31 mouse cellular contexts compared by ENCODE assay signal in the genomic region with DNA sequence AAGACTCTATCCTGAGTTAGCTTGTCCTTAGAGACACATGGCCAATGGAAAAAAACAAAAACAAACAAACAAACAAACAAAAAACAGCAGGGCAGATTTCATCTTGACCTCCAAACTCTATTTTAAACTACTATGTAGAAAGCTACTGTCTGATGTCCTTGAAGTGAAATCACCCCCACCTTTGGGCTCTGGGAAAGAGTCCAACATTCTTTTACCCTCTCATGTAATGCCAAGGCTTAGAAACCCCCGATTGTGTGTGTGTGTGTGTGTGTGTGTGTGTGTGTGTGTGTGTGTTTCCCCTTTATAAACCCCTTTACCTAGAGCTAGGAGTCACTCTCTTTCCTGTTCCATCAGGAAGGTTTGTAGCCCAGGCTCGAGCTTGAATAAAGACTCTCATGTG. TPM values are rescaled to one million over a fixed set of nuclear protein-coding genes. Genes with fewer than 3 reads are reported as not detected.
DNase-seq lines count a peak whose midpoint lies in the region; ATAC-seq lines count a peak whose summit lies in the region.
"Had no signal": no experiment of that assay in that cellular context is flagged by ENCODE, and none has a peak within 500 bp of the region (broad histone marks: within the 10 kb centered on the region; RNA-seq: fewer than 3 reads in every experiment).

No protein-coding gene starts in this region.

- no peaks in the 10 kb centered on the region for H3K9me3 ChIP-seq in heart, embryonic 12.5 days (replicated peaks)
- no peaks in the 10 kb centered on the region for H3K9me3 ChIP-seq in lung, embryonic 16.5 days (ENCODE audit: control insufficient read depth, low read length)
- H3K9me3 ChIP-seq: forebrain, embryonic 15.5 days; hindbrain, embryonic 12.5 days; midbrain, embryonic 13.5 days had no signal

- H3K4me1 ChIP-seq in heart, embryonic 12.5 days (replicated peaks), result peaks cover 12% of the 10 kb centered on the region
- no peaks in the 10 kb centered on the region for H3K4me1 ChIP-seq in lung, embryonic 16.5 days (replicated peaks; ENCODE audit: control insufficient read depth, insufficient read depth, low read length)
- H3K4me1 ChIP-seq: forebrain, embryonic 15.5 days; hindbrain, embryonic 12.5 days; midbrain, embryonic 13.5 days had no signal

- no peak overlapping the region for H3K4me3 ChIP-seq in heart, embryonic 12.5 days
- H3K4me3 ChIP-seq in lung, embryonic 16.5 days (ENCODE audit: low read length), result no peak overlapping the region
- H3K4me3 ChIP-seq: forebrain, embryonic 15.5 days; hindbrain, embryonic 12.5 days; midbrain, embryonic 13.5 days had no signal

- H3K36me3 ChIP-seq in heart, embryonic 12.5 days, result no peaks in the 10 kb centered on the region
- no peaks in the 10 kb centered on the region for H3K36me3 ChIP-seq in lung, embryonic 16.5 days (ENCODE audit: control insufficient read depth, insufficient read depth, low read length)
- H3K36me3 ChIP-seq: forebrain, embryonic 15.5 days; hindbrain, embryonic 12.5 days; midbrain, embryonic 13.5 days had no signal

- no peak overlapping the region for H3K27ac ChIP-seq in heart, embryonic 12.5 days (ENCODE audit: poor library complexity, severe bottlenecking)
- H3K27ac ChIP-seq in lung, embryonic 16.5 days (ENCODE audit: low read length), result no peak overlapping the region
- H3K27ac ChIP-seq: forebrain, embryonic 15.5 days; hindbrain, embryonic 12.5 days; kidney, postnatal 0 days; midbrain, embryonic 13.5 days had no signal

- peaks cover 7% of the 10 kb centered on the region; the same call in 1 of the 2 replicates for H3K27me3 ChIP-seq in heart, embryonic 12.5 days (replicated peaks)
- H3K27me3 ChIP-seq in lung, embryonic 16.5 days (ENCODE audit: control insufficient read depth, insufficient read depth, low read depth, low read length), result no peaks in the 10 kb centered on the region
- H3K27me3 ChIP-seq: forebrain, embryonic 15.5 days; hindbrain, embryonic 12.5 days; midbrain, embryonic 13.5 days had no signal

- no peak overlapping the region for H3K4me2 ChIP-seq in heart, embryonic 12.5 days
- no peak overlapping the region for H3K4me2 ChIP-seq in lung, embryonic 16.5 days (ENCODE audit: low read depth, low read length)
- H3K4me2 ChIP-seq: forebrain, embryonic 15.5 days; hindbrain, embryonic 12.5 days; midbrain, embryonic 13.5 days had no signal

- WGBS in heart, embryonic 12.5 days, result 34% methylated on average over 2 of the region's 2 CpGs
- 27% methylated on average over 2 of the region's 2 CpGs for WGBS in lung, embryonic 16.5 days

- intact Hi-C loops in heart, postnatal 10 days (cut with DNase I), result no loop called here

- H3K9ac ChIP-seq in heart, embryonic 12.5 days, result no peak overlapping the region
- no peak overlapping the region for H3K9ac ChIP-seq in lung, embryonic 16.5 days (ENCODE audit: low read length)
- H3K9ac ChIP-seq: forebrain, embryonic 15.5 days; hindbrain, embryonic 12.5 days; midbrain, embryonic 13.5 days had no signal

- peak; percentile 3 for DNase-seq in heart, adult 8-10 months (ENCODE audit: low spot score)
- peak; percentile 36 to 59 for DNase-seq in heart, postnatal 10 days
- no peak for DNase-seq in heart, adult 18-20 months
- DNase-seq in lung, postnatal 36 days, result no peak
- DNase-seq in frontal cortex, adult 2 months (ENCODE audit: extremely low spot score in 1 of 2, low spot score in 1 of 2), result no peak
- DNase-seq: cerebellum, adult 9-10 months; gastrocnemius, postnatal 10 days; kidney, adult 11 months; layer of hippocampus, postnatal 36 days; lung, postnatal 14 days; thymus, adult 18-20 months; thymus, postnatal 36 days had no signal

- no peak for ATAC-seq in heart, embryonic 12.5 days (ENCODE audit: insufficient number of reproducible peaks, low FRiP score)
- ATAC-seq in lung, embryonic 16.5 days (ENCODE audit: low read depth), result 0 out of 2 replicates have a peak, but pooled peaks have one; percentile 28
- ATAC-seq: activated CD4-positive, CD25-positive, alpha-beta regulatory T cell, adult 4 months; forebrain, embryonic 15.5 days; midbrain, embryonic 13.5 days had no signal

RNA-seq across cellular contexts. Expression of a gene that starts 4.7 kb away (rescaled TPM):
- total RNA-seq in heart, adult 8-10 months (2022), result not detected
- polyA plus RNA-seq in heart, embryonic 12.5 days (2016; fragmentation: Nextera tagmentation; extraction: Ambion mirVana), result not detected in 2 replicates
- not detected for total RNA-seq in heart, postnatal 10 days (2021)
- not detected for total RNA-seq in heart, adult 18-20 months (2021)
- not detected in 2 replicates for polyA plus RNA-seq in lung, embryonic 16.5 days (2015; fragmentation: Nextera tagmentation; extraction: Ambion mirVana)
- 0.76 TPM in 1 of 2 replicates, not detected in the other for polyA plus RNA-seq in frontal cortex, adult 2 months (2012; rRNA removed)
- total RNA-seq: gastrocnemius, postnatal 10 days; granulocyte monocyte progenitor cell, adult 5-6 weeks; layer of hippocampus, adult 8-10 months; layer of hippocampus, postnatal 36 days; left cerebral cortex, postnatal 10 days; liver, adult 2 months; megakaryocyte, adult 5-6 weeks; MEL had no signal
- polyA plus RNA-seq: activated CD4-positive, CD25-positive, alpha-beta regulatory T cell, adult 4 months; forebrain, embryonic 15.5 days; hindbrain, embryonic 12.5 days; kidney, postnatal 0 days; limb, embryonic 11.5 days; liver, adult 2 months; liver, embryonic 16.5 days; midbrain, embryonic 13.5 days; neural tube, embryonic 11.5 days; small intestine, adult 2 months; stomach, embryonic 16.5 days had no signal

RNA-seq across cellular contexts. Expression of a gene that starts 9.0 kb away (rescaled TPM):
- not detected for total RNA-seq in heart, adult 8-10 months (2022)
- not detected in 2 replicates for polyA plus RNA-seq in heart, embryonic 12.5 days (2016; fragmentation: Nextera tagmentation; extraction: Ambion mirVana)
- not detected for total RNA-seq in heart, postnatal 10 days (2021)
- total RNA-seq in heart, adult 18-20 months (2021), result not detected
- not detected in 2 replicates for polyA plus RNA-seq in lung, embryonic 16.5 days (2015; fragmentation: Nextera tagmentation; extraction: Ambion mirVana)
- polyA plus RNA-seq in frontal cortex, adult 2 months (2012; rRNA removed), result not detected in 2 replicates
- total RNA-seq: gastrocnemius, postnatal 10 days; granulocyte monocyte progenitor cell, adult 5-6 weeks; layer of hippocampus, adult 8-10 months; layer of hippocampus, postnatal 36 days; left cerebral cortex, postnatal 10 days; liver, adult 2 months; megakaryocyte, adult 5-6 weeks; MEL had no signal
- polyA plus RNA-seq: activated CD4-positive, CD25-positive, alpha-beta regulatory T cell, adult 4 months; C2C12; forebrain, embryonic 15.5 days; hindbrain, embryonic 12.5 days; kidney, postnatal 0 days; limb, embryonic 11.5 days; liver, adult 2 months; liver, embryonic 16.5 days; midbrain, embryonic 13.5 days; neural tube, embryonic 11.5 days; small intestine, adult 2 months; stomach, embryonic 16.5 days had no signal

RNA-seq across cellular contexts. Expression of a gene that starts 18.3 kb away (rescaled TPM):
- total RNA-seq in heart, adult 8-10 months (2022), result not detected
- not detected in 2 replicates for polyA plus RNA-seq in heart, embryonic 12.5 days (2016; fragmentation: Nextera tagmentation; extraction: Ambion mirVana)
- not detected for total RNA-seq in heart, postnatal 10 days (2021)
- not detected for total RNA-seq in heart, adult 18-20 months (2021)
- polyA plus RNA-seq in lung, embryonic 16.5 days (2015; fragmentation: Nextera tagmentation; extraction: Ambion mirVana), result not detected in 2 replicates
- polyA plus RNA-seq in frontal cortex, adult 2 months (2012; rRNA removed), result not detected in 2 replicates
- total RNA-seq: gastrocnemius, postnatal 10 days; granulocyte monocyte progenitor cell, adult 5-6 weeks; layer of hippocampus, adult 8-10 months; layer of hippocampus, postnatal 36 days; left cerebral cortex, postnatal 10 days; liver, adult 2 months; megakaryocyte, adult 5-6 weeks; MEL had no signal
- polyA plus RNA-seq: activated CD4-positive, CD25-positive, alpha-beta regulatory T cell, adult 4 months; C2C12; forebrain, embryonic 15.5 days; hindbrain, embryonic 12.5 days; kidney, postnatal 0 days; limb, embryonic 11.5 days; liver, adult 2 months; liver, embryonic 16.5 days; midbrain, embryonic 13.5 days; neural tube, embryonic 11.5 days; small intestine, adult 2 months; stomach, embryonic 16.5 days had no signal

RNA-seq across cellular contexts. Expression of a gene that starts 44.2 kb away (rescaled TPM):
- total RNA-seq in heart, adult 8-10 months (2022), result under 1 TPM in 1 of 4 experiments, not detected in 3; 0.17 TPM
- polyA plus RNA-seq in heart, embryonic 12.5 days (2016; fragmentation: Nextera tagmentation; extraction: Ambion mirVana), result 3.8 and 4.7 TPM in 2 replicates
- under 1 TPM; 0.69 to 0.86 TPM for total RNA-seq in heart, postnatal 10 days (2021)
- total RNA-seq in heart, adult 18-20 months (2021), result under 1 TPM in 1 of 2 experiments, not detected in 1; 0.22 TPM
- 0.24 and 0.40 TPM in 2 replicates for polyA plus RNA-seq in lung, embryonic 16.5 days (2015; fragmentation: Nextera tagmentation; extraction: Ambion mirVana)
- polyA plus RNA-seq in frontal cortex, adult 2 months (2012; rRNA removed), result 0.36 and 0.44 TPM in 2 replicates
- total RNA-seq: gastrocnemius, postnatal 10 days; granulocyte monocyte progenitor cell, adult 5-6 weeks; layer of hippocampus, postnatal 36 days; left cerebral cortex, postnatal 10 days; liver, adult 2 months; megakaryocyte, adult 5-6 weeks; MEL had no signal
- polyA plus RNA-seq: hindbrain, embryonic 12.5 days; limb, embryonic 11.5 days; liver, adult 2 months; liver, embryonic 16.5 days; midbrain, embryonic 13.5 days; neural tube, embryonic 11.5 days; small intestine, adult 2 months had no signal

RNA-seq across cellular contexts. Expression of a gene that starts 47.2 kb away (rescaled TPM):
- not detected for total RNA-seq in heart, adult 8-10 months (2022)
- not detected in 2 replicates for polyA plus RNA-seq in heart, embryonic 12.5 days (2016; fragmentation: Nextera tagmentation; extraction: Ambion mirVana)
- total RNA-seq in heart, postnatal 10 days (2021), result not detected
- not detected for total RNA-seq in heart, adult 18-20 months (2021)
- polyA plus RNA-seq in lung, embryonic 16.5 days (2015; fragmentation: Nextera tagmentation; extraction: Ambion mirVana), result not detected in 2 replicates
- polyA plus RNA-seq in frontal cortex, adult 2 months (2012; rRNA removed), result not detected in 2 replicates
- total RNA-seq: gastrocnemius, postnatal 10 days; granulocyte monocyte progenitor cell, adult 5-6 weeks; layer of hippocampus, adult 8-10 months; layer of hippocampus, postnatal 36 days; left cerebral cortex, postnatal 10 days; liver, adult 2 months; megakaryocyte, adult 5-6 weeks; MEL had no signal
- polyA plus RNA-seq: activated CD4-positive, CD25-positive, alpha-beta regulatory T cell, adult 4 months; C2C12; forebrain, embryonic 15.5 days; hindbrain, embryonic 12.5 days; kidney, postnatal 0 days; limb, embryonic 11.5 days; liver, adult 2 months; liver, embryonic 16.5 days; midbrain, embryonic 13.5 days; neural tube, embryonic 11.5 days; small intestine, adult 2 months; stomach, embryonic 16.5 days had no signal

Comparison
In these comparisons a context has a peak if more than half of its experiments do, and no peak if none do; other contexts are left out.
1. DNase-seq: peak in heart, adult 8-10 months (single experiment) and heart, postnatal 10 days (2 of 2); none in heart, adult 18-20 months (0 of 2), lung, postnatal 36 days (single experiment) and frontal cortex, adult 2 months (0 of 2).